Mouse (Mus musculus): ENCODE measurements around the gene Rbks.

DNA sequence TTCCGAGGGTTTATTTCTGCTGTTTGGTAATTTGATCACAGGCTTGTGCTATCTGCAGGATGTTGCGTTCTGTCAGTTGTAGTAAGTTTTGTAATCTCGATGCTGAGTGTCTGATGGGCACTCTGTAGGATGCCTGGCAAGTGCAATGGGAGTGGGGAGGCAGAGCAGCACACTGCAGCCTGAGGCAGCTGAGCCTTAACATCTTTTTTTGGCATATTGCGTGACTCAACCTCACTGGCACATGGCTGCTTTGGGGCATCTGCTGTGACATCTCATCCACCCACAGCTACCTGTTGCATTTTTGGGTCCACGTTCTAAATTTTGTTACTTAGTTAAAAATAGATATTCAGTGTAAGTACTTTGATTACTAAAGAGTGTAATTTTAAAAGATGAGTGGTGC is 7.5 kb upstream of the Rbks start:
- TF ChIP-seq EP300 (IDR thresholded peaks at IDR 0.05; ENCODE audit: insufficient read depth, low read depth, low read length) (no peak), POLR2A (IDR thresholded peaks at IDR 0.05; ENCODE audit: insufficient read depth, low read length) (no peak), CTCF (IDR thresholded peaks at IDR 0.05; ENCODE audit: low read depth, low read length) (no peak)

All from ES-Bruce4 (cell line).